Mouse (Mus musculus): ENCODE results near the gene Lhx5. TPM values are rescaled to one million over a fixed set of nuclear protein-coding genes. Genes with fewer than 3 reads are reported as not detected.

The Lhx5 gene
- total and polyA plus RNA-seq, 3 experiments, result not detected

GRCm38 (mm10) chr5:120427451-120427938 lies 4.0 kb upstream of the Lhx5 start:
- Histone ChIP-seq H3K9ac (ENCODE audit: insufficient read depth, low read depth) (no peak overlapping the region), H3K27me3 (replicated peaks) (peaks cover 70% of the 10 kb centered on the region), H3K4me1 (ENCODE audit: control insufficient read depth in 1 of 2, insufficient read depth in 2 of 2) (no peaks in the 10 kb centered on the region), H3K79me2 (replicated peaks; ENCODE audit: control insufficient read depth, extremely low read depth, insufficient read depth, poor library complexity, severe bottlenecking) (no peaks in the 10 kb centered on the region), H3K4me3 (replicated peaks in 1 of 3; ENCODE audit: low read depth in 2 of 3, low read length in 2 of 3, poor library complexity in 1 of 3) (no peak overlapping the region), H3K36me3 (replicated peaks in 1 of 2; ENCODE audit: control insufficient read depth in 1 of 2, insufficient read depth in 1 of 2, low read length in 1 of 2) (no peaks in the 10 kb centered on the region), H3K27ac (ENCODE audit: insufficient read depth, low read depth) (no peak overlapping the region), H3K9me3 (replicated peaks; ENCODE audit: low read length) (peaks cover 10% of the 10 kb centered on the region), H3K4me2 (ENCODE audit: insufficient read depth, low read depth, poor library complexity, severe bottlenecking) (no peak overlapping the region)
- TF ChIP-seq CHD2 (IDR thresholded peaks at IDR 0.05; ENCODE audit: low read length), result no peak
- no peak for TF ChIP-seq MAZ (IDR thresholded peaks at IDR 0.05; ENCODE audit: low read depth, low read length)
- no peak for TF ChIP-seq CTCF (conservative IDR thresholded peaks at IDR 0.05 in 1 of 2, IDR thresholded peaks at IDR 0.05 in 1 of 2; ENCODE audit: low read depth in 2 of 2, low read length in 2 of 2)
- no peak for TF ChIP-seq RAD21 (IDR thresholded peaks at IDR 0.05; ENCODE audit: low read depth, low read length)
- no peak for TF ChIP-seq IRF4 (IDR thresholded peaks at IDR 0.05; ENCODE audit: low read depth, low read length)
- TF ChIP-seq MXI1 (IDR thresholded peaks at IDR 0.05; ENCODE audit: low read depth, low read length), result no peak
- no peak for TF ChIP-seq ZMIZ1 (IDR thresholded peaks at IDR 0.05; ENCODE audit: low read depth, low read length)
- TF ChIP-seq BHLHE40 (IDR thresholded peaks at IDR 0.05; ENCODE audit: low read depth, low read length), result no peak
- TF ChIP-seq USF1 (IDR thresholded peaks at IDR 0.05; ENCODE audit: low read depth, low read length), result no peak
- no peak for TF ChIP-seq HCFC1 (IDR thresholded peaks at IDR 0.05; ENCODE audit: low read depth, low read length)
- TF ChIP-seq CHD1 (IDR thresholded peaks at IDR 0.05; ENCODE audit: low read depth, low read length), result no peak
- TF ChIP-seq TBP (conservative IDR thresholded peaks at IDR 0.05; ENCODE audit: low read depth, low read length), result no peak
- TF ChIP-seq ZNF384 (IDR thresholded peaks at IDR 0.05; ENCODE audit: low read depth, low read length), result no peak
- TF ChIP-seq E2F4 (IDR thresholded peaks at IDR 0.05; ENCODE audit: insufficient replicate concordance, low read depth, low read length), result no peak
- in situ Hi-C loops (cut with MboI; ENCODE audit: low pct_ligation_motif_present, low pct_unique_long_range_greater_than_20kb, low sequenced_read_pairs), result no loop called here
- dilution Hi-C loops (cut with MboI; ENCODE audit: extremely low pct_ligation_motif_present, extremely low pct_unique_long_range_greater_than_20kb, low sequenced_read_pairs), result no loop called here
- DNase-seq (ENCODE audit: extremely low read depth), result no peak

- Histone ChIP-seq H3K4me1 (ENCODE audit: control insufficient read depth in 1 of 2, insufficient read depth in 2 of 2) (no peaks in the 10 kb centered on the region), H3K27me3 (replicated peaks) (peaks cover 69% of the 10 kb centered on the region), H3K4me3 (replicated peaks in 1 of 3; ENCODE audit: low read depth in 2 of 3, low read length in 2 of 3, poor library complexity in 1 of 3) (no peak overlapping the region), H3K9me3 (replicated peaks; ENCODE audit: low read length) (peaks cover 11% of the 10 kb centered on the region), H3K36me3 (replicated peaks in 1 of 2; ENCODE audit: control insufficient read depth in 1 of 2, insufficient read depth in 1 of 2, low read length in 1 of 2) (no peaks in the 10 kb centered on the region), H3K27ac (ENCODE audit: insufficient read depth, low read depth) (no peak overlapping the region), H3K4me2 (ENCODE audit: insufficient read depth, low read depth, poor library complexity, severe bottlenecking) (no peak overlapping the region), H3K9ac (ENCODE audit: insufficient read depth, low read depth) (no peak overlapping the region), H3K79me2 (replicated peaks; ENCODE audit: control insufficient read depth, extremely low read depth, insufficient read depth, poor library complexity, severe bottlenecking) (no peaks in the 10 kb centered on the region)
- DNase-seq (ENCODE audit: extremely low read depth), result no peak
- dilution Hi-C loops (cut with MboI; ENCODE audit: extremely low pct_ligation_motif_present, extremely low pct_unique_long_range_greater_than_20kb, low sequenced_read_pairs), result no loop called here
- in situ Hi-C loops (cut with MboI; ENCODE audit: low pct_ligation_motif_present, low pct_unique_long_range_greater_than_20kb, low sequenced_read_pairs), result no loop called here
- no peak for TF ChIP-seq GABPA (IDR thresholded peaks at IDR 0.05; ENCODE audit: insufficient replicate concordance, low read depth, low read length)
- TF ChIP-seq CHD2 (IDR thresholded peaks at IDR 0.05; ENCODE audit: low read length), result no peak
- TF ChIP-seq CHD1 (IDR thresholded peaks at IDR 0.05; ENCODE audit: low read depth, low read length), result no peak
These were observed 3.2 kb upstream of the Lhx5 start for GRCm38 (mm10) chr5:120428189-120428838.
